Mouse (Mus musculus): ENCODE measurements around the gene Efhc1. TPM values are rescaled to one million over a fixed set of nuclear protein-coding genes. Genes with fewer than 3 reads are reported as not detected.
"Not testable (repeated sequence)": the region's sequence is repeated elsewhere in the genome, so short reads cannot be mapped to it uniquely, and the experiment has no call there.

Gene Efhc1
- polyA plus RNA-seq, 1 experiment from 2014 or later = 1.1 TPM

DNA sequence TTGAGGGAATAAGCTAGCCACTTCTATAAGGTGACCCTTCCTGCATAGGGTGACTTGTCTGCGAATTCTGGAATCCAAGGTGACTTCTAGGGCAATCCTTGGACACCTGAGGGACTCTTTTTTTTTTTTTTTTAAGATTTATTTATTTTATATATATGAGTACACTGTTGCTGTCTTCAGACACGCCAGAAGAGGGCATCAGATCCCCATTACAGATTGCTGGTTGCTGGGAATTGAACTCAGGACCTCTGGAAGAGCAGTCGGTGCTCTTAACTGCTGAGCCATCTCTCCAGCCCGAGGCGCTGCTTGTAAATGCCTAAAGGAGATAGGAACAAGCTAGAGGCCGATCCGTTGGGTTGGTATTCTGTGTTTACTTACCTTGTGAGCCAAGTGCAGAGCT is 26.1 kb upstream of the Efhc1 start:
- H3K36me3 ChIP-seq; H3K9me3 ChIP-seq; H3K4me3 ChIP-seq; H3K4me1 ChIP-seq; DNase-seq (ENCODE audit: low spot score); H3K27ac ChIP-seq; H3K27me3 ChIP-seq (ENCODE audit: insufficient read depth, poor library complexity, severe bottlenecking): not testable (repeated sequence)
- 74% methylated on average over 7 of the region's 7 CpGs for whole genome bisulfite sequencing

DNA sequence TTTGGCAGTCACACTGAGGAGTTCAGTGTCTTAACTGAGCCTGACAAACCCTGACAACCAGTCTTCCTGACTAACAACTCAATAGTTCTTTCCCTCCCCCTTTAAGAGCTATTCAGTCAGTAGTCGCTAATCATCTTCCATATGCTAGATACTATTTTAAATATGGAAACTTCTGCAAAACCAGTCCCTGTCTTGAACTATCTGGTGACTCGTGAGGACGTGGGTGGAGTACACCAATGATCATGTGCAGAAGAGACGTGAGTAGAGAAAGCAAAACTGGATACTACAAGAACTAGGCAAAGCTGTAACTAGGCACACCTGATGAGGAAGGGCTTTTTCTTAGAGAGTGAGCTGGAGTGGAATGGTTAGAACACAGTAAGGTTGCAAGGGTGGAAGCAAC is 25.5 kb upstream of the Efhc1 start:
- Histone ChIP-seq H3K4me1 (peaks cover 5% of the 10 kb centered on the region; the same call in 1 of the 2 replicates), H3K27me3 (ENCODE audit: insufficient read depth, poor library complexity, severe bottlenecking) (no peaks in the 10 kb centered on the region), H3K4me3 (no peak overlapping the region), H3K27ac (no peak overlapping the region), H3K36me3 (no peaks in the 10 kb centered on the region), H3K9me3 (no peaks in the 10 kb centered on the region)
- no peak for DNase-seq (ENCODE audit: low spot score)
- WGBS = 82% methylated on average over 4 of the region's 4 CpGs

- Histone ChIP-seq H3K27ac (no peak overlapping the region), H3K27me3 (ENCODE audit: insufficient read depth, poor library complexity, severe bottlenecking) (no peaks in the 10 kb centered on the region), H3K4me1 (peaks cover 5% of the 10 kb centered on the region; the same call in 1 of the 2 replicates), H3K9me3 (no peaks in the 10 kb centered on the region), H3K36me3 (no peaks in the 10 kb centered on the region), H3K4me3 (no peak overlapping the region)
- DNase-seq (ENCODE audit: low spot score) = no peak
- WGBS = 64% methylated on average over 4 of the region's 4 CpGs
Observed at GRCm38 (mm10) chr1:20926376-20926775, 25.1 kb upstream of the Efhc1 start.

- no peak overlapping the region for H3K27ac ChIP-seq
- 77% methylated on average over 4 of the region's 4 CpGs for WGBS
- no peak overlapping the region for H3K4me3 ChIP-seq
- H3K4me1 ChIP-seq = no peaks in the 10 kb centered on the region
- no peaks in the 10 kb centered on the region for H3K27me3 ChIP-seq (ENCODE audit: insufficient read depth, poor library complexity, severe bottlenecking)
- DNase-seq (ENCODE audit: low spot score) = no peak
- H3K36me3 ChIP-seq = no peaks in the 10 kb centered on the region
- no peaks in the 10 kb centered on the region for H3K9me3 ChIP-seq
Observed at GRCm38 (mm10) chr1:20928487-20928886, 22.9 kb upstream of the Efhc1 start.

GRCm38 (mm10) chr1:20933457-20933856 is 18.0 kb upstream of the Efhc1 start:
- 24% methylated on average over 7 of the region's 7 CpGs for WGBS
- H3K27me3 ChIP-seq (ENCODE audit: insufficient read depth, poor library complexity, severe bottlenecking) = no peaks in the 10 kb centered on the region
- DNase-seq (ENCODE audit: low spot score) = no peak
- H3K9me3 ChIP-seq = no peaks in the 10 kb centered on the region
- no peak overlapping the region for H3K27ac ChIP-seq
- no peak overlapping the region for H3K4me3 ChIP-seq
- H3K36me3 ChIP-seq = 0 out of 2 replicates have a peak, but pooled peaks cover 8% of the 10 kb centered on the region
- H3K4me1 ChIP-seq = no peaks in the 10 kb centered on the region

GRCm38 (mm10) chr1:20935106-20935505 is 16.3 kb upstream of the Efhc1 start:
- DNase-seq (ENCODE audit: low spot score) = no peak
- Histone ChIP-seq H3K9me3 (no peaks in the 10 kb centered on the region), H3K4me1 (no peaks in the 10 kb centered on the region; the same call in 1 of the 2 replicates), H3K4me3 (no peak overlapping the region), H3K27me3 (ENCODE audit: insufficient read depth, poor library complexity, severe bottlenecking) (no peaks in the 10 kb centered on the region), H3K27ac (no peak overlapping the region), H3K36me3 (0 out of 2 replicates have a peak, but pooled peaks cover 8% of the 10 kb centered on the region)
- 84% methylated on average over 22 of the region's 22 CpGs for WGBS

DNA sequence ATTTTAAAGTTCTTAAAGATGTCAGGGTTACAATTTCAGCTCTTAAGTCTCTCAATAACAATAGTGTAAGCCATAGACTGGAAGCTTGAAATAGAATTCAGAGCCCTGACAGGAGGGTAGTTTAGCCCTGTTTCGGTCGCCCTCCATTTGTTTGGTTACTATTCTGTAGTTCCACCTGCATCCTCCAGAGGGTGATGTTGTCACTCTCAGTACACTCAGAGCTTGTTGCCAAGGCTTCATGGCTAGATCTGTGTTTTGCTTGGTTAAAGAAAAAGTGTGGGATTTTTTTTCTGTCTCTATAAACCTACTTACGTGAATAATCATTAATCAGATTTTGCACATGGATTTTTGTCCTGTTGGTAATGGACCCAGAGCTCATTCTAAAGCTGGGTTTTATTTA is 12.4 kb upstream of the Efhc1 start:
- Histone ChIP-seq H3K27me3 (ENCODE audit: insufficient read depth, poor library complexity, severe bottlenecking) (no peaks in the 10 kb centered on the region), H3K27ac (no peak overlapping the region), H3K4me3 (no peak overlapping the region), H3K4me1 (no peaks in the 10 kb centered on the region; the same call in 1 of the 2 replicates), H3K9me3 (no peaks in the 10 kb centered on the region), H3K36me3 (0 out of 2 replicates have a peak, but pooled peaks cover 8% of the 10 kb centered on the region)
- no peak for DNase-seq (ENCODE audit: low spot score)
- 32% methylated on average over 3 of the region's 3 CpGs for WGBS

DNA sequence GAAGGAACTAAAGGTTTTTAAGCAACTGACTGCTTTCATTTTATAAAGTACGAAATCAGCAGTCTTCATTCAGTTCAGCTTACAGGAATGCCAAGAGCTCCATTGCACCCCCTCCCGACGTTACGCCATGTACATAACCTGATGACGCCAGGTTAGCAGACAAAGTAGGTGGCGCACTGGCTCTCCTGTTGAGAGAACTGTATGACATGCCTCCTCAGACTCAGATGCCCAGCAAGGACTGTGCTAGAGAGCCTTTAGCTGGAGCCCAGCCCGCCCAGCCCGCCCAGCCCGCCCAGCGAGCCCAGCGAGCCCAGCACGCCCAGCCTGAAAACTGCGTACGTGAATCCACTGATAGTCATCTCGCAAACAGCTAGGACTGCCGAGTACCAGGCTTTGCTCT is 11.3 kb upstream of the Efhc1 start:
- no peaks in the 10 kb centered on the region; the same call in 1 of the 2 replicates for H3K4me1 ChIP-seq
- H3K36me3 ChIP-seq = 0 out of 2 replicates have a peak, but pooled peaks cover 3% of the 10 kb centered on the region
- 43% methylated on average over 16 of the region's 16 CpGs for WGBS
- no peaks in the 10 kb centered on the region for H3K27me3 ChIP-seq (ENCODE audit: insufficient read depth, poor library complexity, severe bottlenecking)
- H3K27ac ChIP-seq = no peak overlapping the region
- no peaks in the 10 kb centered on the region for H3K9me3 ChIP-seq
- H3K4me3 ChIP-seq = no peak overlapping the region
- no peak for DNase-seq (ENCODE audit: low spot score)

DNA sequence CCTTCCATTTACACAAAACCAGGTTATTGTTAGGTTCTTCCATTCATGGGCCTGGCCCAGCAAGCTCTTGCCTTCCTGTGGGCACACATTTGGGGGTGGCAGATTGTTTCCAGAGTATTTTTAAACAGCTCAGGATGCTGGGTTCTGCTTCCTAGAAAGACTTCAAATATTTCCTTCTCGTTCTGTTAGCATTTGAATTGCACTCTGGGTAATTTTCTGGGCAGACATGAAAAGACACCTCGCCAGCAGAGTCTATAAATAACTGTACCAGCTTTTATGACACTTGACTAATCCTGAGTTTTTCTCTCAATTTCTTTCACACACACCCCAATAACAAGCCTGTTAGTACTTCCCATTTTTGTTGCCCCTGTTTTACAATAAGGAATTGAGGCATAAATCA is 10.1 kb upstream of the Efhc1 start:
- Histone ChIP-seq H3K27ac (no peak overlapping the region), H3K9me3 (no peaks in the 10 kb centered on the region), H3K4me1 (no peaks in the 10 kb centered on the region; the same call in 1 of the 2 replicates), H3K27me3 (ENCODE audit: insufficient read depth, poor library complexity, severe bottlenecking) (no peaks in the 10 kb centered on the region), H3K4me3 (no peak overlapping the region), H3K36me3 (no peaks in the 10 kb centered on the region)
- DNase-seq (ENCODE audit: low spot score) = no peak
- 61% methylated on average over 2 of the region's 2 CpGs for WGBS

- DNase-seq (ENCODE audit: low spot score) = no peak
- WGBS = 85% methylated on average over 7 of the region's 7 CpGs
- Histone ChIP-seq H3K27ac (no peak overlapping the region), H3K4me3 (no peak overlapping the region), H3K27me3 (ENCODE audit: insufficient read depth, poor library complexity, severe bottlenecking) (no peaks in the 10 kb centered on the region), H3K4me1 (no peaks in the 10 kb centered on the region; the same call in 1 of the 2 replicates), H3K36me3 (no peaks in the 10 kb centered on the region), H3K9me3 (no peaks in the 10 kb centered on the region)
Observed at GRCm38 (mm10) chr1:20941857-20942256, 9.6 kb upstream of the Efhc1 start.

- Histone ChIP-seq H3K4me3 (no peak overlapping the region), H3K4me1 (no peaks in the 10 kb centered on the region; the same call in 1 of the 2 replicates), H3K27me3 (ENCODE audit: insufficient read depth, poor library complexity, severe bottlenecking) (no peaks in the 10 kb centered on the region), H3K27ac (no peak overlapping the region), H3K9me3 (no peaks in the 10 kb centered on the region), H3K36me3 (no peaks in the 10 kb centered on the region)
- no peak for DNase-seq (ENCODE audit: low spot score)
- 91% methylated on average over 2 of the region's 2 CpGs for WGBS
Observed at GRCm38 (mm10) chr1:20943016-20943415, 8.4 kb upstream of the Efhc1 start.

DNA sequence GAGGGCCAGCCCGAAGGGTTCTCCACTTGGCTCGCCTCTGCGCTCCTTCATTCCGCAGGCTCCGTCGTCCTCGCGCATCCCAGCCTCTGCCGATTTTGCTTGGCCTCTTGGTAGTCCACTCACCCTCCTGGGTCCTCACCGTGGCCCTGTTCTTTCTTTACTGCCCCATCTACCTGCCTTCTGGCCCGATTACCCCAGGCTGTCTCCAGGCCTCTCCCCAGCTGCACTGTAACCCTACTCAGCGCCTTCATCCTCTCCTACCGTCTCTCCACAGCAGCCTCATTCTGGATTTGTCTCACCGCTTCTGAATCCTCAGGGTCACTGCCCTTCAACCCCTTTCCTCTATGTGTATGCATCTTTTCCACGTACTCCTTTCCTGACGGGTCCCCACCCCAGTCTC is 373 bp downstream of the Efhc1 start:
- no peaks in the 10 kb centered on the region for H3K9me3 ChIP-seq
- H3K36me3 ChIP-seq = no peaks in the 10 kb centered on the region
- 5% methylated on average over 16 of the region's 16 CpGs for WGBS
- no peaks in the 10 kb centered on the region for H3K27me3 ChIP-seq (ENCODE audit: insufficient read depth, poor library complexity, severe bottlenecking)
- H3K27ac ChIP-seq = peak overlapping the region; percentile 86
- peaks cover 8% of the 10 kb centered on the region; the same call in 1 of the 2 replicates for H3K4me1 ChIP-seq
- peak overlapping the region; percentile 68 for H3K4me3 ChIP-seq
- DNase-seq (ENCODE audit: low spot score) = no peak

GRCm38 (mm10) chr1:20954876-20955275 is 3.5 kb downstream of the Efhc1 start:
- Histone ChIP-seq H3K9me3 (no peaks in the 10 kb centered on the region), H3K27ac (no peak overlapping the region), H3K4me1 (peaks cover 8% of the 10 kb centered on the region; the same call in 1 of the 2 replicates), H3K4me3 (no peak overlapping the region), H3K36me3 (no peaks in the 10 kb centered on the region), H3K27me3 (ENCODE audit: insufficient read depth, poor library complexity, severe bottlenecking) (no peaks in the 10 kb centered on the region)
- WGBS = 70% methylated on average over 3 of the region's 3 CpGs
- DNase-seq (ENCODE audit: low spot score) = no peak

GRCm38 (mm10) chr1:20969642-20970041 is 18.2 kb downstream of the Efhc1 start:
- Histone ChIP-seq H3K4me3 (no peak overlapping the region), H3K27ac (no peak overlapping the region), H3K9me3 (no peaks in the 10 kb centered on the region), H3K27me3 (ENCODE audit: insufficient read depth, poor library complexity, severe bottlenecking) (no peaks in the 10 kb centered on the region), H3K4me1 (no peaks in the 10 kb centered on the region), H3K36me3 (no peaks in the 10 kb centered on the region)
- no peak for DNase-seq (ENCODE audit: low spot score)
- 66% methylated on average over 2 of the region's 2 CpGs for WGBS

All from heart, embryonic 10.5 days (tissue).